ENCODE assay signal across 12 mouse cellular contexts in the genomic region with DNA sequence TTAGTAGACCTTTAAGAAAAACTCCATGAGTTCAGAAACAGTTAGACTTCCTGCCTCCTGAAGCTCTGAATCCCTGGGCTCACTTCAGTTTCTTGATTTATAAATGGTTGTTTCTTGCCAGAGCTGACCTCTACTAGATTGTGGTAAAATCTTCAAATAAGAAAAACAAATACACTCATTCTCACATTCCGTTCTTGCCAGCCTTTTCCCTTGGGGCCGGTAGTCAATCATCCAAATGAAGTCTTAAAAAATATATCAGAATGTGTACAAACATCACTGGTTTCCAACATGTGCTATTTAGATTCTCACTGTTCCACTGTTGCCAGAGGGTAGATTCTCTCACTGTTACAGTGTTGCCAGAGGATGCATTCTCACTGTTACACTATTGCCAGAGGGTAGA.
"Had no signal": no experiment of that assay in that cellular context is flagged by ENCODE, and none has a peak within 500 bp of the region (broad histone marks: within the 10 kb centered on the region; RNA-seq: fewer than 3 reads in every experiment).

No protein-coding gene starts in this region.

- H3K9me3 ChIP-seq: kidney, embryonic 15.5 days; limb, embryonic 13.5 days; midbrain, embryonic 15.5 days; neural tube, embryonic 12.5 days had no signal

- H3K4me1 ChIP-seq: kidney, embryonic 15.5 days; midbrain, embryonic 15.5 days; neural tube, embryonic 12.5 days had no signal

- H3K4me3 ChIP-seq: kidney, embryonic 15.5 days; limb, embryonic 13.5 days; midbrain, embryonic 15.5 days; neural tube, embryonic 12.5 days had no signal

- H3K4me2 ChIP-seq: kidney, embryonic 15.5 days; limb, embryonic 13.5 days; midbrain, embryonic 11.5 days; midbrain, embryonic 15.5 days; neural tube, embryonic 12.5 days had no signal

- H3K27me3 ChIP-seq: kidney, embryonic 15.5 days; limb, embryonic 13.5 days; midbrain, embryonic 15.5 days; neural tube, embryonic 12.5 days had no signal

- H3K27ac ChIP-seq: kidney, embryonic 15.5 days; limb, embryonic 13.5 days; liver, embryonic 14.5 days; midbrain, embryonic 15.5 days; neural tube, embryonic 12.5 days had no signal

- H3K36me3 ChIP-seq: kidney, embryonic 15.5 days; limb, embryonic 13.5 days; midbrain, embryonic 15.5 days; neural tube, embryonic 12.5 days had no signal

- H3K9ac ChIP-seq: kidney, embryonic 15.5 days; limb, embryonic 13.5 days; liver, embryonic 14.5 days; midbrain, embryonic 15.5 days; neural tube, embryonic 12.5 days had no signal

- ATAC-seq: lung, postnatal 0 days; midbrain, embryonic 15.5 days had no signal

- DNase-seq: left cerebral cortex, postnatal 4 days; lung, adult 18-20 months; lung, postnatal 4 days; right cerebral cortex, postnatal 14 days; thymus, postnatal 36 days had no signal
